Mouse (Mus musculus) C2C12 (cell line): ENCODE results near the gene Clpb. TPM values are rescaled to one million over a fixed set of nuclear protein-coding genes. Genes with fewer than 3 reads are reported as not detected.

Source experiments
- H3K27me3 ChIP-seq: one replicate; pipeline ENCODE4 v1.6.1; 2011; ENCODE audit not compliant: control insufficient read depth, insufficient read depth, insufficient read length
- H3K36me3 ChIP-seq: one replicate; pipeline ENCODE4 v1.6.1; 2011; ENCODE audit not compliant: control insufficient read depth, insufficient read depth
- H3K4me3 ChIP-seq: one replicate; pipeline ENCODE4 v1.5.1; 2011; ENCODE audit warnings: mild to moderate bottlenecking, control low read depth; ENCODE audit not compliant: poor library complexity, insufficient read depth, severe bottlenecking
- H3K79me2 ChIP-seq: one replicate; pipeline ENCODE4 v1.6.1; 2011; ENCODE audit not compliant: control insufficient read depth, insufficient read depth
- H3K79me3 ChIP-seq: one replicate; pipeline ENCODE4 v1.6.1; 2011; ENCODE audit warnings: low read depth, control low read depth
- H3ac ChIP-seq: one replicate; pipeline ENCODE3; 2011; ENCODE audit warnings: low read depth; ENCODE audit not compliant: control insufficient read depth, insufficient read length
- CEBPB ChIP-seq: IDR thresholded peaks from one replicate; pipeline ENCODE4 v1.6.1; 2011; ENCODE audit warnings: low read depth, mild to moderate bottlenecking, control low read depth, moderate library complexity
- CTCF ChIP-seq: IDR thresholded peaks from one replicate; pipeline ENCODE4 v1.5.1; 2011; ENCODE audit not compliant: control insufficient read depth, insufficient read depth, insufficient read length
- FOSL1 ChIP-seq: IDR thresholded peaks from one replicate; pipeline ENCODE4 v1.8.0; 2011; ENCODE audit warnings: mild to moderate bottlenecking, low read length; ENCODE audit not compliant: poor library complexity, insufficient read depth, severe bottlenecking
- MAX ChIP-seq: IDR thresholded peaks from one replicate; pipeline ENCODE4 v1.6.1; 2011; ENCODE audit warnings: mild to moderate bottlenecking, control low read depth
- MYOD1 ChIP-seq: IDR thresholded peaks from one replicate; pipeline ENCODE4 v1.6.1; 2011; ENCODE audit warnings: low read depth; ENCODE audit not compliant: control insufficient read depth, insufficient read length
- MYOG ChIP-seq: IDR thresholded peaks from one replicate; pipeline ENCODE4 v1.6.1; 2011; ENCODE audit not compliant: control insufficient read depth, insufficient read length; ENCODE audit errors: extremely low read depth
- USF1 ChIP-seq: IDR thresholded peaks from one replicate; pipeline ENCODE4 v1.6.1; 2011; ENCODE audit warnings: low read depth, mild to moderate bottlenecking, control low read depth, moderate library complexity
- polyA plus RNA-seq: library from polyadenylated mRNA; unstranded; fragments of >200 nt; fragmentation: generic; extraction: Trizol; gene quantifications from one replicate; pipeline ENCODE4 v1.2.1, GENCODE M21; 2012; ENCODE audit warnings: missing spikeins

Gene Clpb
- polyA plus RNA-seq, 1 experiment: 67.3 TPM

GRCm38 (mm10) chr7:101691863-101692262, 28.4 kb downstream of the Clpb start:
- H3K79me3 ChIP-seq: no peaks in the 10 kb centered on the region
- TF ChIP-seq FOSL1: no peak
- no peak for TF ChIP-seq CTCF
- no peak for TF ChIP-seq CEBPB
- no peak for TF ChIP-seq MYOD1
- no peak for TF ChIP-seq MAX
- no peak for TF ChIP-seq MYOG
- no peak for TF ChIP-seq USF1
- H3K4me3 ChIP-seq: no peak overlapping the region
- H3K36me3 ChIP-seq: no peaks in the 10 kb centered on the region
- no peak overlapping the region for H3ac ChIP-seq
- no peaks in the 10 kb centered on the region for H3K27me3 ChIP-seq
- no peaks in the 10 kb centered on the region for H3K79me2 ChIP-seq

GRCm38 (mm10) chr7:101692446-101692845, 29.0 kb downstream of the Clpb start:
- no peaks in the 10 kb centered on the region for H3K79me3 ChIP-seq
- no peaks in the 10 kb centered on the region for H3K27me3 ChIP-seq
- H3K79me2 ChIP-seq: no peaks in the 10 kb centered on the region
- TF ChIP-seq MYOD1 (no peak), MYOG (no peak), CTCF (no peak), MAX (no peak)
- H3ac ChIP-seq: no peak overlapping the region
- no peak overlapping the region for H3K4me3 ChIP-seq
- no peaks in the 10 kb centered on the region for H3K36me3 ChIP-seq

- Histone ChIP-seq H3K79me3 (no peaks in the 10 kb centered on the region), H3K36me3 (no peaks in the 10 kb centered on the region), H3K79me2 (no peaks in the 10 kb centered on the region), H3ac (no peak overlapping the region), H3K4me3 (no peak overlapping the region), H3K27me3 (no peaks in the 10 kb centered on the region)
- TF ChIP-seq FOSL1: no peak
- TF ChIP-seq CEBPB: no peak
- TF ChIP-seq MYOD1: no peak
- no peak for TF ChIP-seq MYOG
- TF ChIP-seq USF1: no peak
- TF ChIP-seq CTCF: no peak
- TF ChIP-seq MAX: no peak
These were observed 32.0 kb downstream of the Clpb start for GRCm38 (mm10) chr7:101695483-101695882.

- no peaks in the 10 kb centered on the region for H3K79me3 ChIP-seq
- H3K27me3 ChIP-seq: no peaks in the 10 kb centered on the region
- H3ac ChIP-seq: no peak overlapping the region
- no peaks in the 10 kb centered on the region for H3K36me3 ChIP-seq
- no peak overlapping the region for H3K4me3 ChIP-seq
- H3K79me2 ChIP-seq: no peaks in the 10 kb centered on the region
- TF ChIP-seq FOSL1 (no peak), CTCF (no peak), MYOG (no peak), CEBPB (no peak), MYOD1 (no peak)
These were observed 33.7 kb downstream of the Clpb start for GRCm38 (mm10) chr7:101696931-101697723.

GRCm38 (mm10) chr7:101700296-101700695, 36.9 kb downstream of the Clpb start:
- no peaks in the 10 kb centered on the region for H3K79me3 ChIP-seq
- H3ac ChIP-seq: no peak overlapping the region
- TF ChIP-seq USF1 (no peak), CEBPB (no peak), MYOG (no peak), MAX (no peak), FOSL1 (no peak), MYOD1 (no peak), CTCF (no peak)
- no peaks in the 10 kb centered on the region for H3K36me3 ChIP-seq
- H3K79me2 ChIP-seq: no peaks in the 10 kb centered on the region
- no peaks in the 10 kb centered on the region for H3K27me3 ChIP-seq
- H3K4me3 ChIP-seq: no peak overlapping the region

GRCm38 (mm10) chr7:101702706-101703105, 39.3 kb downstream of the Clpb start:
- no peaks in the 10 kb centered on the region for H3K27me3 ChIP-seq
- no peak overlapping the region for H3K4me3 ChIP-seq
- H3K36me3 ChIP-seq: no peaks in the 10 kb centered on the region
- H3K79me3 ChIP-seq: no peaks in the 10 kb centered on the region
- H3ac ChIP-seq: no peak overlapping the region
- no peak for TF ChIP-seq MYOD1
- no peak for TF ChIP-seq MAX
- TF ChIP-seq USF1: no peak
- TF ChIP-seq CTCF: no peak
- TF ChIP-seq CEBPB: no peak
- TF ChIP-seq FOSL1: no peak
- TF ChIP-seq MYOG: no peak
- H3K79me2 ChIP-seq: no peaks in the 10 kb centered on the region
